Comparison of ENCODE assay signal across 8 mouse cellular contexts in the genomic region with DNA sequence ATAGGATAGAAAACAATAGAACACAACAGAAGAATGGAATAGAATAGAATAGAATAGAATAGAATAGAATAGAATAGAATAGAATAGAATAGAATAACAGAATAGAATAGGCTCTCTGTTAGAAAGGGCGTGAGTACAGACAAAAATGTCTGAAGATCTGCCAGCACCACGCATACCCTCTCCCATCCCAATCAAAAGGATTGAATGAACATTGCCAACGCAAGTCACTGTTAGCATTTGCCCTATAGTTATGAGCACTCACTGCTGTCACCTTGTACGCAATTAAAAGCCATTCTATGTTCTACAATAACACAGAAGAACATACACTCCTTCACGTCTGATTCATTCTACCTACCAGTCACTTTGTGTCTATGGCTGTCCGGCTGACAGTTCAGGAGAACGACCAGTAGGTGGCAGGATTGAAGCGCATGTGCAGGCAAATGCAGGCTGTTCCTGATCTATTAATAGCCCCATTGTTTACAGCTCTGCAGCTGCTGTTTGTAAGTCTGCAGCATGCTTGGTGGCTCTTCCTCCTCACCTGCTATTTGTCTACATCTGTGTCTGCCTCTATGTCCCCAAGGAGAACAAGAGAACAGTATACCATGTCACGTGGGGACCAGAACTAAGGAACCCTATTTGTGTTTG. TPM values are rescaled to one million over a fixed set of nuclear protein-coding genes. Genes with fewer than 3 reads are reported as not detected.
DNase-seq lines count a peak whose midpoint lies in the region; ATAC-seq and TF ChIP-seq lines count a peak whose summit lies in the region.

No protein-coding gene starts in this region.

- TF ChIP-seq CTCF in gastrocnemius, adult 2 months (IDR thresholded peaks at IDR 0.05), result peak; percentile 95
- peak; percentile 90 for TF ChIP-seq CTCF in left cerebral cortex, adult 2 months (IDR thresholded peaks at IDR 0.05)

- ATAC-seq in erythroid progenitor cell, adult 5-6 weeks (replicated peaks; ENCODE audit: low FRiP score, poor library complexity, severe bottlenecking), result no peak

- H3K27me3 ChIP-seq in megakaryocyte, embryonic 14.5 days (replicated peaks), result peaks cover 7% of the 10 kb centered on the region

- DNase-seq in ZHBTc4 (ENCODE audit: low read depth, low spot score), result peak; percentile 83
- peak; percentile 53 to 83 for DNase-seq in cerebellum, postnatal 4 days (ENCODE audit: low spot score in 2 of 2)
- peak; percentile 75 for DNase-seq in gastrocnemius, adult 2 months
- DNase-seq in hindlimb bud, embryonic 11.5 days (ENCODE audit: extremely low spot score, low read depth, low spot score), result peak; percentile 62
- peak; percentile 58 to 60 for DNase-seq in left cerebral cortex, adult 2 months (ENCODE audit: extremely low spot score in 1 of 2, low spot score in 2 of 2)
- peak; percentile 68 for DNase-seq in right cerebral cortex, postnatal 14 days

- intact Hi-C loops in gastrocnemius, adult 2 months (cut with DNase I), result no loop called here
- intact Hi-C loops in left cerebral cortex, adult 2 months (cut with DNase I), result no loop called here

- H3K36me3 ChIP-seq in megakaryocyte, embryonic 14.5 days (replicated peaks; ENCODE audit: low read length), result no peaks in the 10 kb centered on the region

- peaks cover 7% of the 10 kb centered on the region for H3K9me3 ChIP-seq in megakaryocyte, embryonic 14.5 days

- H3K4me3 ChIP-seq in gastrocnemius, adult 2 months, result peak overlapping the region; percentile 25
- no peak overlapping the region for H3K4me3 ChIP-seq in left cerebral cortex, adult 2 months
- H3K4me3 ChIP-seq in megakaryocyte, embryonic 14.5 days (replicated peaks), result peak overlapping the region; percentile 47

- H3K4me1 ChIP-seq in megakaryocyte, embryonic 14.5 days, result peaks cover 17% of the 10 kb centered on the region

- no peak overlapping the region for H3K27ac ChIP-seq in gastrocnemius, adult 2 months
- H3K27ac ChIP-seq in left cerebral cortex, adult 2 months, result peak overlapping the region; percentile 7; the same call in 1 of the 2 replicates

RNA-seq across cellular contexts. Expression of a gene that starts 13.0 kb away (rescaled TPM):
- 10 to 100 TPM in 1 of 2 experiments, 1 to 10 TPM in 1; 9.1 to 11.0 TPM for total RNA-seq in gastrocnemius, adult 2 months (2021)
- 10 to 100 TPM; 12.6 to 12.9 TPM for total RNA-seq in left cerebral cortex, adult 2 months (2021)
- polyA plus RNA-seq in megakaryocyte, embryonic 14.5 days (2012; ENCODE audit: insufficient read depth, low replicate concordance), result 0.35 and 0.78 TPM in 2 replicates
- total RNA-seq in erythroid progenitor cell, adult 5-6 weeks (2015; ENCODE audit: low replicate concordance), result 7.2 and 9.6 TPM in 2 replicates
- 4.0 and 5.9 TPM in 2 replicates for total RNA-seq in erythroid progenitor cell, adult 5-6 weeks (2017; ENCODE audit: low replicate concordance)

RNA-seq across cellular contexts. Expression of a gene that starts 15.8 kb away (rescaled TPM):
- total RNA-seq in gastrocnemius, adult 2 months (2021), result 10 to 100 TPM; 79.3 to 89.4 TPM
- 10 to 100 TPM; 28.6 to 30.2 TPM for total RNA-seq in left cerebral cortex, adult 2 months (2021)
- 3.8 TPM in 1 of 2 replicates, not detected in the other for polyA plus RNA-seq in megakaryocyte, embryonic 14.5 days (2012; ENCODE audit: insufficient read depth, low replicate concordance)
- 9.6 and 17.7 TPM in 2 replicates for total RNA-seq in erythroid progenitor cell, adult 5-6 weeks (2015; ENCODE audit: low replicate concordance)
- 6.2 and 10.4 TPM in 2 replicates for total RNA-seq in erythroid progenitor cell, adult 5-6 weeks (2017; ENCODE audit: low replicate concordance)

RNA-seq across cellular contexts. Expression of a gene that starts 15.9 kb away (rescaled TPM):
- total RNA-seq in gastrocnemius, adult 2 months (2021), result not detected
- total RNA-seq in left cerebral cortex, adult 2 months (2021), result under 1 TPM; 0.19 to 0.25 TPM
- polyA plus RNA-seq in megakaryocyte, embryonic 14.5 days (2012; ENCODE audit: insufficient read depth, low replicate concordance), result not detected in 2 replicates
- 9.7 and 13.4 TPM in 2 replicates for total RNA-seq in erythroid progenitor cell, adult 5-6 weeks (2015; ENCODE audit: low replicate concordance)
- 9.8 and 10.7 TPM in 2 replicates for total RNA-seq in erythroid progenitor cell, adult 5-6 weeks (2017; ENCODE audit: low replicate concordance)

RNA-seq across cellular contexts. Expression of a gene that starts 40.7 kb away (rescaled TPM):
- total RNA-seq in gastrocnemius, adult 2 months (2021), result not detected
- not detected for total RNA-seq in left cerebral cortex, adult 2 months (2021)
- 0.02 and 0.92 TPM in 2 replicates for polyA plus RNA-seq in megakaryocyte, embryonic 14.5 days (2012; ENCODE audit: insufficient read depth, low replicate concordance)
- 1.8 and 9.6 TPM in 2 replicates for total RNA-seq in erythroid progenitor cell, adult 5-6 weeks (2015; ENCODE audit: low replicate concordance)
- total RNA-seq in erythroid progenitor cell, adult 5-6 weeks (2017; ENCODE audit: low replicate concordance), result 1.3 and 1.8 TPM in 2 replicates

Comparison
In these comparisons a context has a peak if more than half of its experiments do, and no peak if none do; other contexts are left out.
1. RNA of a gene that starts 15.9 kb away (total RNA-seq): 9.7 to 13.4 TPM in erythroid progenitor cell, adult 5-6 weeks; 0.19 to 0.25 TPM in left cerebral cortex, adult 2 months and not detected in gastrocnemius, adult 2 months; every median in the first group is over 4 times any median in the second.
2. Peak in every context shown above with its lines, with median percentiles within 50 percentile points of each other: DNase-seq.